In the genomic region with DNA sequence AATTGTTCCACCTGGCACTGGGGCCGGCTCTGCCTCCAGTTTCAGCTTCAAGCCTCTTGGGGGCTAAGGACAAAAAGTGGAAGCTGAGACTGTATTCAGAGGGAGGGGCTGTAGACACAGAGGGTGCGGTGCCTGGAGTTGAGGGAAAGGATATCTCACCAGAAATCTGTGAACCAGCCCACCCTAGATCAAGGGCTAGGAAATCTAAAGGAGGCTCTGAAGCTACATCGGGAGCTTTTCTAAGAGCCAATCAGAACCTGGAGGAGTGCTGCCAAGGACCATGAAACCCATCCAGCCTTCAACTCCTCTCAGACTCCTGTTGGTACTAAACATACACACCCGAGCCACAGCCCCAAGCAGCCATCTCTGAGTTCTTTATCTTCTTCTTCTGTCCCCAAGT, we compare ENCODE assay signal across 26 mouse cellular contexts. TPM values are rescaled to one million over a fixed set of nuclear protein-coding genes. Genes with fewer than 3 reads are reported as not detected.
A peak's percentile ranks its signal among the peaks of the same experiment; 100 is the strongest.
DNase-seq lines count a peak whose midpoint lies in the region; ATAC-seq and TF ChIP-seq lines count a peak whose summit lies in the region.
"Had no signal": no experiment of that assay in that cellular context is flagged by ENCODE, and none has a peak within 500 bp of the region (broad histone marks: within the 10 kb centered on the region; RNA-seq: fewer than 3 reads in every experiment).

No protein-coding gene starts in this region.

- WGBS in heart, embryonic 15.5 days, result 67% methylated on average over 4 of the region's 4 CpGs

- H3K9ac ChIP-seq in heart, embryonic 15.5 days, result no peak overlapping the region
- H3K9ac ChIP-seq in ES-Bruce4 (ENCODE audit: low read depth, poor library complexity, severe bottlenecking), result no peak overlapping the region
- H3K9ac ChIP-seq: hindbrain, embryonic 14.5 days; liver, embryonic 12.5 days; liver, postnatal 0 days; midbrain, embryonic 13.5 days; neural tube, embryonic 13.5 days had no signal

- H3K4me1 ChIP-seq in heart, embryonic 15.5 days (replicated peaks), result peaks cover 11% of the 10 kb centered on the region; the same call in 1 of the 2 replicates
- peaks cover 4% of the 10 kb centered on the region for H3K4me1 ChIP-seq in ES-Bruce4 (ENCODE audit: control insufficient read depth, insufficient read depth, low read length)
- H3K4me1 ChIP-seq: liver, embryonic 12.5 days had no signal

- TF ChIP-seq CTCF in gastrocnemius, adult 2 months (IDR thresholded peaks at IDR 0.05), result no peak
- TF ChIP-seq CTCF in ES-Bruce4 (IDR thresholded peaks at IDR 0.05; ENCODE audit: low read depth, low read length), result no peak

- no peaks in the 10 kb centered on the region for H3K9me3 ChIP-seq in heart, embryonic 15.5 days (replicated peaks)
- no peaks in the 10 kb centered on the region for H3K9me3 ChIP-seq in ES-Bruce4 (replicated peaks; ENCODE audit: control insufficient read depth, insufficient read depth, low read length, poor library complexity, severe bottlenecking)
- H3K9me3 ChIP-seq: liver, embryonic 12.5 days; midbrain, embryonic 13.5 days; neural tube, embryonic 13.5 days had no signal

- no peak for TF ChIP-seq POLR2A in ES-Bruce4 (IDR thresholded peaks at IDR 0.05; ENCODE audit: insufficient read depth, low read length)

- no peak for ATAC-seq in heart, embryonic 15.5 days (replicated peaks; ENCODE audit: insufficient number of reproducible peaks, insufficient read depth, low FRiP score, low read depth)
- ATAC-seq in cerebellum, adult (ENCODE audit: insufficient number of reproducible peaks, low FRiP score, low TSS enrichment), result no peak
- ATAC-seq: forebrain, embryonic 14.5 days; intestine, postnatal 0 days; liver, embryonic 12.5 days; liver, postnatal 0 days; midbrain, embryonic 13.5 days had no signal

- H3K4me2 ChIP-seq in heart, embryonic 15.5 days, result peak overlapping the region; percentile 35; the same call in 1 of the 2 replicates
- H3K4me2 ChIP-seq: hindbrain, embryonic 14.5 days; liver, embryonic 12.5 days; midbrain, embryonic 13.5 days; neural tube, embryonic 13.5 days had no signal

- peak overlapping the region; percentile 82 for H3K27ac ChIP-seq in gastrocnemius, adult 2 months
- no peak overlapping the region for H3K27ac ChIP-seq in heart, embryonic 15.5 days
- no peak overlapping the region for H3K27ac ChIP-seq in ES-Bruce4 (ENCODE audit: insufficient read depth, low read length)
- H3K27ac ChIP-seq: hindbrain, embryonic 14.5 days; liver, embryonic 12.5 days; macrophage; midbrain, embryonic 13.5 days; neural tube, embryonic 13.5 days had no signal

- H3K4me3 ChIP-seq in gastrocnemius, adult 2 months, result no peak overlapping the region
- no peak overlapping the region for H3K4me3 ChIP-seq in heart, embryonic 15.5 days
- H3K4me3 ChIP-seq in ES-Bruce4 (ENCODE audit: low read depth, low read length), result peak overlapping the region; percentile 5; the same call in 1 of the 2 replicates
- H3K4me3 ChIP-seq: liver, embryonic 12.5 days; midbrain, embryonic 13.5 days; neural tube, embryonic 13.5 days had no signal

- DNase-seq in gastrocnemius, adult 2 months, result no peak
- DNase-seq in gastrocnemius, adult 18-20 months (ENCODE audit: low spot score), result no peak
- no peak for DNase-seq in heart, adult 8-10 months (ENCODE audit: low spot score)
- DNase-seq in ZHBTc4 (ENCODE audit: low read depth, low spot score), result peak; percentile 54
- no peak for DNase-seq in right cerebral cortex, postnatal 14 days
- DNase-seq: adrenal gland, postnatal 10 days; cerebellum, adult 11-12 months; cerebellum, adult 9-11 months; embryo, embryonic 11 days; gastrocnemius, postnatal 36 days; kidney, postnatal 4 days; layer of hippocampus, postnatal 36 days; left cerebral cortex, postnatal 4 days; liver, postnatal 0 days; lung, postnatal 10 days; thymus, adult 2 months had no signal

- intact Hi-C loops in gastrocnemius, adult 2 months (cut with DNase I), result no loop called here

- TF ChIP-seq EP300 in ES-Bruce4 (IDR thresholded peaks at IDR 0.05; ENCODE audit: insufficient read depth, low read depth, low read length), result no peak

- peaks cover 9% of the 10 kb centered on the region for H3K36me3 ChIP-seq in heart, embryonic 15.5 days
- H3K36me3 ChIP-seq in ES-Bruce4 (ENCODE audit: control insufficient read depth, insufficient read depth, low read length, poor library complexity, severe bottlenecking), result no peaks in the 10 kb centered on the region
- H3K36me3 ChIP-seq: liver, embryonic 12.5 days; midbrain, embryonic 13.5 days; neural tube, embryonic 13.5 days had no signal

- H3K27me3 ChIP-seq in heart, embryonic 15.5 days, result no peaks in the 10 kb centered on the region; the same call in 1 of the 2 replicates
- no peaks in the 10 kb centered on the region for H3K27me3 ChIP-seq in ES-Bruce4 (ENCODE audit: control insufficient read depth, insufficient read depth, low read length, poor library complexity, severe bottlenecking)
- H3K27me3 ChIP-seq: midbrain, embryonic 13.5 days; neural tube, embryonic 13.5 days had no signal

RNA-seq across cellular contexts. Expression of gene Actr10, which starts 29.6 kb away (rescaled TPM):
- total RNA-seq in gastrocnemius, adult 2 months (2021), result 10 to 100 TPM; 84.5 to 94.2 TPM
- 100 to 1,000 TPM in 1 of 2 experiments, 10 to 100 TPM in 1; 93.2 to 103 TPM for total RNA-seq in gastrocnemius, adult 18-20 months (2021)
- 162 and 181 TPM in 2 replicates for polyA plus RNA-seq in heart, embryonic 15.5 days (2015; fragmentation: Nextera tagmentation; extraction: Ambion mirVana)
- total RNA-seq in heart, adult 8-10 months (2022), result 100 to 1,000 TPM; 120 to 137 (median 129) TPM
- 140 and 146 TPM in 2 replicates for polyA plus RNA-seq in ES-Bruce4 (2011; ENCODE audit: insufficient read depth, insufficient read length, low read depth, missing spikeins)
